Mouse (Mus musculus) c-Kit-negative CD71-positive TER-119-positive erythroid progenitor cells, embryonic 14.5 days (primary cell): ENCODE results near the gene Dbn1.
"Not testable (repeated sequence)": the region's sequence is repeated elsewhere in the genome, so short reads cannot be mapped to it uniquely, and the experiment has no call there.

Experiments used
- DNase-seq: peaks from one replicate; pipeline ENCODE4 v3.0.0-alpha.2; 2013; ENCODE audit warnings: low read depth, low spot score

Dbn1 gene

DNA sequence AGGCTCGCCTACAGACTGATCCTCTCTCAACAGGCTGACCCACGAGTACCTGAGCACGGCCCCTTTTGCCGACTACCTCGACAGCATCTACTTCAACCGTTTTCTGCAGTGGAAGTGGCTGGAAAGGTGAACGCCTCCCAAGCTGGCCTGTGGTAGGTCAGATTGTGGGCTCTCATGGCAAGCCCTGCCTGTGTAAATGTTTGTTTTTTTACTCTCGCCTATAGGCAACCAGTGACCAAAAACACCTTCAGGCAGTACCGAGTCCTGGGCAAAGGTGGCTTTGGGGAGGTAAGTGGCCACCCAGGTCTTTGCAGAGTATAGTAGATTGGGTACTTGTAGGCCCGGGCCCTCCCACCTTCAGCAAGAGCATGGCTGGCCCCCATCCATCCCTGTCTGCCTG lies 36.6 kb downstream of the Dbn1 start:
- DNase-seq = no peak

DNA sequence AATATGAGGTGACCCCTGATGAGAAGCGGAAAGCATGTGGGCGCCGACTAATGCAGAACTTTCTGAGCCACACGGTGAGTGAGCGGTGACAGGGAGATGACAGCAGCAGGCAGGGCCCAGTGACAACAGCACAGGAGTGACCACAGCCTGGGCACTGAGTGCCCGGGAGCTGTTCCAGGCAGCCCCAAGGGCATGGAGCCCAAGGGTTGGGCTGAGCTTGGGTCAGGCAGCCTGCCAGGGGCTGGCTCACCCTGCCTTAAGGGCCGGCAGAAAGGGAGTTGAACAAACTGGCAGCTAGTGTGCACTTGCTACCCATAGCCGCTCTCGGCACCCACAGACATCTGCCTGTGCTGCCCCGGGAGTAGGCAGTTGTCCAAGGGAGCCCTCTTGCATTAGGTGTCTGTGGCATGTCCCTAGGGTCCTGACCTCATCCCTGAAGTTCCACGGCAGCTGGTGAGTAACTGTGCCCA lies 37.4 kb downstream of the Dbn1 start:
- no peak for DNase-seq

DNA sequence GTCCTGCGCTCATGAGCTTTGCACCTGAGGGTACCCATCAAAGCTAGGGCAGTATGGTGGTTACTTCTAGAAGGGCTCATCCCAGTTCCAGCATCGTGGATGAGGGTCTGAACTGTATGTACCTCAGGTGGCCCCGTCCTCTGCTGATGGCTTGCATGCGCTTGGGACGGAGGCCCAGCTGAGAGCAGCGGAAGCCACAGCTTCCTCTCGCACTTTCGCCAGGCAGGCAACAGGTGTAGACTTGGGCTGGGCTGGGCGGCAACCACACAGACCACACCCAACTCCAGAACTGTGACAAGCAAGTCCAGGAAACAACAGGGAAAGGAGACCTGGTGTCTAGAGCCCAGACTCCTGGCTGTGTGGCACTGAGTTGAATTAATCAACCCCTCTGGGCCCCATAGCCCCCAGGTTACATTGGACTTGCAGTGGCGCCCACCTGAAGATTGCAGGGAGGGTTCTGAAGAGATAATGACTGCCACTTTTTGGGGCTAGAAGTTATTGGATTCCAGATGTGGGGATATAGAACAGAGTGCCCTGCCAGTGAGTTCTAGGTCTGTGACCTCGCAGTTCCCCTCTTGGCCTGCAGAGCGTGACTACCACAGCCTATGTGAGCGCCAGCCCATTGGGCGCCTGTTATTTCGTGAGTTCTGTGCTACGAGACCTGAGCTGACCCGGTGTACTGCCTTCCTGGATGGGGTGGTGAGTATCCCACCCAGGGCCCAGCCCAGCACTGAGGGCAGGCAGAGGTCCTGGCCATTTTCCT lies 38.1 kb downstream of the Dbn1 start:
- DNase-seq = no peak

DNA sequence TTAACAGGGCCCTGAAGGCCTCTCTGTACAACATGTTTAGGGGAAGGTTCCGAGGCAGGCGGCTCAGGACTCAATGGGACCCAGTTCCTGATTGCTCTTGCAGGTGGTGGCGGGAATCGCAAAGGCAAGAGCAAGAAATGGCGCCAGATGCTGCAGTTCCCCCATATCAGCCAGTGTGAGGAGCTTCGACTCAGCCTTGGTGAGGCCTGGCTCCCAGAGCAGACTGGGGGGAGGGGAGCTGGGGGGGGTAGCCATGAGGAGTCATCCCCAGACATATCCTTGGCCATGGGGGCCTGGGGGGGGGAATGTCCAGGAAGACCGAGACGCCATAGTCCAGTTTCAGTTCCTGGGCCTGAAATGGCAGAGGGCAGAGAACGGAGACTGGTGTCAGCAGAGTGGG lies 38.7 kb downstream of the Dbn1 start:
- DNase-seq = no peak

DNA sequence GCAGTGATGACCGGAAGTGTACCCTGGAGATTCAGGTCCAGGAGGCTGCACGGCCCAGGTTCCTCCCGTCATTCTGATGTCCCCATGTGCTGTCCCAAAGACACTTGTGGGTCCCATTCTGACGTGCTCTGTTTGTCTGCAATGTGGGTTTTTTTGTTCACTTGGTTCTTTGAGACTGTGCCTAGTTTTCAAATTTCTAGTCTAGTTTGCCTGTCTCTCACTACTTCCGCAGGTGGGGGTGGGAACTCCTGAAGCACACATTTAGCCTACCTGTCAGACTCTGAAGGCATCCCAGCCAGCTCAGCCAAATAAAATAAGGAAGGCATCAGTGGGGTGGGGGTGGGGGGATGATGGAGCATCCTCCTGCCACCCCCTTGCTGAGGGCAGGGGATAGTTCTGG lies 39.8 kb downstream of the Dbn1 start:
- DNase-seq = no peak

DNA sequence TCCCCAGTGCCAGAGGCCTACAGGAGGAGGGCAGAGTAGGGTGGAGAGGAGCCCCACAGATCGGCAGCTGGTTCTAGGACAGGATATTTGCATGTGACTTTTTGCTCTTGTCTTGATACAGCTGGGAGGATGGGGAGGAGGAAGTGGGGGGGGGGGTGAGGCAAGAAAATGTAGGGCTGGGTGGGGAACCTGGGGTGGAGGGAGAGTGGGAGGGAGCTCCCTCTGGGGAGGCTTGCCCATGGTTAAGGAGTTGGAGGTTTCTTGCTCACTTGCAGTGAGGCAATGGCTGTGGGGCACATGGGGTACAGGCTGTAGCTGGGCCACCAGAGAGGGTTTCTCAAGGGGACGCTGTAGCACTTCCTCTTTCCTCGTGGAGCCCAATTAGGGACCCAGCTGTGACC lies 40.4 kb downstream of the Dbn1 start:
- DNase-seq = no peak

DNA sequence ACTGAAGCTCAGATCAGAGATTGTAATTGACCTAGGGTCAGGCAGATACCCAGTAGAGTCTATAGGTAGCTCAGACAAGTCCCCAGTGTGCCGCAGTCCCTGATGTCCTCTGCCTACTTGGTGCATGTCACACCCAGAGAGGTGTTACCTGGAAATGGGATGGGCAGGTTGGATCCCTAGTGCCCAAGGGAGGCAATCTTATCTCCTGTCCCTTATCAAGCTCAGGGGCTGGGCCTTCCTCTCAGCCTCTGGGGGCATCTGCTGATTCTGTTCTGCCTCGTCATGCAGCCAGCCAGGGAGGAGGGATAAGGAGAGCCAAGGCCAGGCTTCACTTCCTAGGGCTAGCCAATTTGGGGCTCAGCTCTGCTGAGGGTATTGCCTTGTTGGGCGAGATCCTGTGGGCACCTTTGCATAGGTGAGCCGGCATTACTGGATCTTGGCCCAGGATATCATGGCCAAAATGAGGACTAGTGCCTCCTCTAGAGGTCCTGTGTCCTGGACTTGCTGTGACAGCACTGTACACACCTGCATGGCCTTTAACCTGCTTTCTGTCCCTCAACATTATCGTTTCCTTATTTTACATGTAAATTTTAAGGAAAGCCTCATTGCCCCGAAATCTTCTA lies 41.3 kb downstream of the Dbn1 start:
- DNase-seq = peak; percentile 76

DNA sequence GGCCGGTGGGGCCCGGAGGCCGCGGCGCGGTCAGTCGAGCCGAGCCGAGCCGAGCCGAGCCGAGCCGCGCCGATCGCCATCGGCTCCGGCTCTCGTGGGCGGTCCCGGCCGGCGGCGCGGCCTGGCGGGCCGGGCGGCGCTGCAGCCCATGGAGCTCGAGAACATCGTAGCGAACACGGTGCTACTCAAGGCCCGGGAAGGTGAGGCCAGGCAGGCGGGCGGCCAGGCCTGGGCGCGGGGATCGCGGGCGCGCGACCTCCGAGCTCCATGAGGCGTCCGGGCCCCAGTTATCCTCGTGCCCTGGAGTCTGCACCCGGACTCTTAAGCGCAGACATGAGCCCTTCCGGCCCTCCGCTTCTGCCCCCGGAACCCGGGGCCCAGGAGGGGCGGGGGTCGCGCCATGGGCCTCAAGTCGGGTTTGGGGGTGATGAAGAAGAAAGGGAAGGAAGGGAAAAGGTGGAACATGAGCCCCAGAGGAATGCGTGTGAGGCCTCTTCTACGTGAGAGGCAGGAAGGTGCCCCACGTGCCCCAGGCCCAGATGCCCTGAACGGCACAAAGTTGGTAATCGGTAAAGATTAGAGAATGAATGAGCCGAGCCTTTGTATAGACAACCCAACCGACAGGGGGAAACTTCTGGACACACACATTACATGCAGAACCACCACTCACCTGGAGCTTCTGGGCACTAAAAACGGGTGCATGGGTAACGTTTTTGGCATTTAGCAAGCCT lies 42.4 kb downstream of the Dbn1 start:
- DNase-seq = peak; percentile 42

DNA sequence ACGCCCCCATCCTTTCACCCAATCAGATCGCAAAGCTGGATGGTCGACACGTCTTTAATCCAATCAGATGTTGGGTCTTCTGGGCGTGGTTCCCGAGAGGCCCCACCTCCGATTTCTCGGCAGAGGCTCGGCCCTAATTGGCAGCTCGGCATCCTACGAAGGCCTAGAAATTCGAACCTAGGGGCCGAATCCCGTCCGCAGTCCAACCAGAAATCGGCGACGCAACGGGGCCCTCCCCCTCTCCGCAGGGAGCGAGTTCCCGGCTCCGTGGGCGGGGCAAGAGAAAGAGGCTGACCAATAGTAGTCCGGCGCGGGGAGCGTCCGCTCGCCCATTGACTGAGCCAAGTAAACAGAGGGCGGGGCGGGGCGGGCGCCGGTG lies 43.0 kb downstream of the Dbn1 start, which contains the start of gene Grk6:
Gene Grk6 (plus strand): TSS at position 136 of the 379 bp plus-strand sequence.
- peak; percentile 99 for DNase-seq

DNA sequence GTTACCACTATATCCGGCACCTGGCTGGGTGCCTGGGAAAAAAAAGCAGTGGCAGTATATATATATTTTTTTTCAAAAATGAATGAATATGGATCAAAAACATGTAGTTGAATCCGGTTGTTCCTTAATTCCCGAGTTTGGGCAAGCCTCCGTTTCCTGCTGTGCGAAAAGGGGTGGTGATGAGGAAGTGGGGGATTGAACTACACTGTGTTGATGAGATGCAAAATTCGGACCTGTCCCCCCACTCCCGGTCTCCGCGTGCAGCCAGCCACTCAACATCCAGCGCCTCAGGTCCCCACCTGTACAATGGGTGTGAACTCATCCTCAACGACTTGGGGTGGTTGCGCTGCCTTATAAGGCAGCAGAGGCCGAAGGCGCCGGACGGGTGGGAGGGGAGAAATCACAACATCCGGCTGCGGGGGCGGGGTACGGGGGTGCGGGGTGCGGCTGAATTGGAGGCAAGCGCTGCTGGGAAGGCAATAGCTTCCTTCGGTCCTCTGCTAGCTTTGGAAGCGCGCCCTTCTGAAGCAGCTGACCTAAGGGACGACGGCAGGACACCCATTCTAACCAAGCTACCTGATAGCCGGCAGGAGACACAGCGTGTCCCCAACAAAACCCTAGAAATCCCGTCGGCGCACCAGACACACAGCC lies 43.5 kb downstream of the Dbn1 start:
- no peak for DNase-seq

DNA sequence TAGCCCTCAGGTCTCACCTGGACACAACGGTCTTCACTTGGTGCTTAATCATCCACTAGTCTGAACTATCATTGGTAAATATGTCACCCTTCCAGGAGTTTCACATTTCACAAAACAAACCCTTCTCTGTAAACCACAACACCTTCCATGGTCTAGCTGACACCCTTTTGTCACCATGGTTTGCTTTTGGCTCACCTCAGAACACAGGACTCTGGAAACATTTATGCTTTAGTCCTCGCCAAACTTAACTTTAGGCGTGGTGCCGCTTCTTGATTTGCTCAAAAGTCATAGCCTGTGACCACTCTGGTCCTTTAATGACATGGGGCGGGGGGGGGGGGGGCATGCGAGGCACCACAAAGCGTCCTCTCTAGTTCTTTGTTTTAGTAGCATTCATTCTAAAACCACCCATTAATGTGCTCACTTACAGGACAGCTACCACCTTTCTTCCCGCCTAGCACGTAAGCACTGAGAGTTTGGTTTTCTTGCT lies 44.1 kb downstream of the Dbn1 start:
- no peak for DNase-seq

DNA sequence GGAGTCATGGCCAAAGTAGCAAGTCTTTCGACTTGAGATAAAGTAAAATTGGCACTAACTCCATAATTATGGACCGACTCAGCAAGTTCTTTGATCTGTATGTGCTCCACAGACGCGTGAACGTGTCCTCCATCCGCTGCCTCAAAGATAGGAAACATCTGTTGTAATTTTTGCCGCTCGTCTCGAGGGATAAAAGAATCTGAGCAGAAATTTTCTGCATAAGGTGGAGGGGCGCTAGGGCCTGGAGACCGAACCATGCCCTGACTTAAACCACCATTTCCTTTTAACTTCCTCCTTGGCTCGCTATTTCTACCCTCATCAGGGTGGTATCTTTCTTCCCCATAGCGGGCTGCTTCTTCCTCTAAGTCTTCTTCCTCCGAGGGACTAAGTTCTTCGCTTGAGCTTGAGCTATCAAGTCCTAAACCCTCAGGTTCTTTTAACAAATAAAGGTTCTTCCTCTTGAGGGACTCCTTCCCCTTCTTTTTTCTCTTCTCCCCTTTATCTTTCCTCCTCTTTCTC lies 50.7 kb downstream of the Dbn1 start:
- DNase-seq = not testable (repeated sequence)

DNA sequence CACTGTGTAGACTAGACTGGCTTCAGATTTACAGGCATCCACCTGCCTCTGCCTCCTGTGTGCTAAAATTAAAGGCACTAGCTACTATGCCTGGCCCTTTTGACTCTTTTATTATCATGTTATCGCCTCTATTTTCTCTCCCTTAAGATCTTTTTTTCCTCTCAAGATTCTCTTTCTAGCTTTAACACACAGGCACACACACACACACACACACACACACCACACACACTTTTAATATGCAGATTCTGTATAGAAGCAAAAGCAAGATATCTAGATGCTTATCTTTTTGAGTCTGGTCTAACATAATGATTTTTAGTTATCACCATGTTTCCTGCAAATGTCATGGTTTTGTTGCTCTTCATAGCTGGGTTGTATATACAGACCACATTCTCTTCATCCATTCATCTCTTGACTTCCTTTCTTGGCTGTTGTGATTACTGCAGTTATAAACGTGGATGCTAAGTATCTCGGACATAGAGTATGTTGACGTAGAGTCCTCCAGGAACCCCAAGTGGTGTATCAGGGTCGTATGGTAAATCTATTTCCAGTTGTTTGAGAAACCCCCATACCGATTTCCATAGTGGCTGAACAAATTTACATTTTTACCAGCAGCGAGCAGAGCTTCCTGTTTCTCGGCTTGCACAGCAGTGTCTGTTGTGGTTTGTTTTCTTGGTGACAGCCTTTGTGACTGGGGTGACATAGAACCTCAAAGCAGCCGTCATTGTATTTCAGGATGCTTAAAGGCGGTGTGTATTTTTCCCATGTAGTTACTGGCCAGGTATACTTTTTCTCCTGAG lies 55.8 kb downstream of the Dbn1 start:
- no peak for DNase-seq

DNA sequence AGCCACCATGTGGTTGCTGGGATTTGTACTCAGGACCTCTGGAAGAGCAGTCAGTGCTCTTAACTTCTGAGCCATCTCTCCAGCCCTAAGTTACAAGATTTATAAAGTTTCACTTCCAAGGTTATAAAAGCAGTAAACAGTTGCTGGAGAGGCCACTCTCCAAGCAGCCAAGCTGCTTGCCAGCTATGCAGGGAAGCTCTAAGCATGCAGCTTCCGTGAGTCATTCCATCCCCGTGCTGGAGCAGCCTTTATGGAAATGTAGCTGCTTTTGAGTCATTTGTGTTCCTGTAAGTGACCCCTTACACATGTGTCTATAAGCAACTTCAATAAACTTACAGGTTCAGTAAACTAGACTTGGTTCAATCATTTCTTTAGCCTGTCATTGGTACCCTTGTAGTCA lies 57.3 kb downstream of the Dbn1 start:
- no peak for DNase-seq

DNA sequence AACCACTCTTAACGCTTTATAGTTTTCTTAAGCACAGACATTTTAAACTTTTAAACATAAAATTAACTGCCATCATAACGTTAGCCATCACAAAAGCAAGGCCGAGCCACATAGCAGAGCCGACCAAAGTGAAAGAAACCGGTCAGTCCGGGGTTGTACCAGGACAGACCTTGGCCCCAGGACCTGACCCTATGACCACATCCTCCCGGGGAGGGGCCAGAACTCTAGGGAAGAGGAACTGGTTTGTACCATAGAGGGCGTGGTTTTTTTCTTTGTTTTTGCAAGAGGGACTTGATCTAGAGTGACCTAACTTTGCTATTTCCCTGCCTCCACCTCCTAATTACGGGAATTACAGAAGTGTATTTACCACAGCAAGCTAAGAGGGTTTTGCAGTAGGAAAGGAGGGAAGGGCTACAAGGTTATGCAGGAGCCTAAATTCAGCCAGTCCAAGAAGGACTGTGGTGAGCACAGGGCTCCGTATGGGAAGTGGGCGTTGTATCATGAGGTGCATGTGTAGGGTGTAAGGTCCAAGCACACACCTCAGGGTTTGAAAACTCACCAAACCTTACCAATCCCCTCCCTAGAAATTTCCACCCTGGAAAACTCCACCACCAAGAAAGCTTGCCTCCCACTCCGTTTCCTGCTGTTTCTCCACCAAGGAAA lies 58.6 kb downstream of the Dbn1 start:
- DNase-seq = no peak

DNA sequence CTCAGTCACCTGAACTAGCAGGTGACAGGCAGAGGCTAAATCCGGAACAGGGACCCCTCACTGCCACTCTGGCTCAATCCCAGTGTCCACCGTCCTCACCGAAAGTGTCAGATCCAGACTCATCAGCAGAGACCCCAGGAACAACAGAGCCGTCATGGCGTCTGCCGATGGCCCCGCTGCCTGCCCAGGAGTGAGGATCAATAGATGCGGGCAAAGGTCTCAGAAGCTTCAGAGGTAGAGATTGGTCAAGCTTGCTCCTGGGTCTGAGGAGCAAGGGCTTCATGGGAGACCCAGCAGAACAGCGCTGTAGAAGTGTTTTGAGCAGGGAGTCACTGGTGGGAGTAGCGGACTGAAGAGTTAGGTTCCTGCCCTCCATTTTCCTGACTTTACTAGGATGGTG lies 61.3 kb downstream of the Dbn1 start, which contains the start of gene F12:
Gene F12 (minus strand): TSS at position 181 of the 400 bp plus-strand sequence.
- DNase-seq = no peak
